Mouse (Mus musculus) left cerebral cortex, adult 11 months (tissue): Measurements from ENCODE around the gene Gm12355.

ENCODE experiments used
- DNase-seq: peaks from one replicate; pipeline ENCODE4 v3.0.0; 2022; ENCODE audit warnings: low spot score

The Gm12355 gene

DNA sequence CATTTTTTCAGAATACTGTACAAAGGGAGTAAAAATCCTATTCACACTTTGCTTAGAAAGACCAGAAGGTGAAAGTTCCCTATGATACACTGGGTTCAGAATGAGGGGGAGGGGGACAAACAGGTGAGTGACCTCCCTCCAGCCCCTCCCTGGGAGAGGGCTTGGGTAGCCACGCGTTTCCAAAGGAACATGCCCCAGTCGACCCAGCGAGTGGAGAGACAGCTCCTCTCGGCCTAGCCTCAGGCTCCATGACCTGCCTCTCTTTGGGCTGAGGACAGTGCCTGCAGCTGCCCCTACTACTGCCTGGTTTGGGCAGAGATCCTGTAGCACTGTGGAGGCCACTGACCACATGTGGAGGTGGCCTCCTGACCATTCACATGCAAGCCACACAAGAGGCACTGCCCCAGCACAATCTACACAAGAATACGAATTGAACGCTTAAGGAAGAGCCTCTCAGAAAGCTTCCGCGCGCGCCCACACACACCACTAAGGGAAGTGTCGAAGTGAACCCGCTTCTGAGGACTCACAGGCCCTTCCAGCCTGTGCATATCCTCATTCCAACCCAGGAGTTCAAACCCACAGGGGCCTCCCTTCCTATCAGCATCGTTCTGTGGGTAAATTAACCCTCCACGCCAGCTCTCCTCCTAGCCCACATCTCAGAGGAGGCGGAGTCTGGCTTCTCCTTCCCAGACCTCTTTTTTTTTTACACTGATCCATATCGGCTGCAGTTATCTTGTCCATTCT, 44.0 kb downstream of the Gm12355 start:
- no peak for DNase-seq

- DNase-seq = no peak
These were observed 45.0 kb downstream of the Gm12355 start for GRCm38 (mm10) chr11:98580301-98581121.

DNA sequence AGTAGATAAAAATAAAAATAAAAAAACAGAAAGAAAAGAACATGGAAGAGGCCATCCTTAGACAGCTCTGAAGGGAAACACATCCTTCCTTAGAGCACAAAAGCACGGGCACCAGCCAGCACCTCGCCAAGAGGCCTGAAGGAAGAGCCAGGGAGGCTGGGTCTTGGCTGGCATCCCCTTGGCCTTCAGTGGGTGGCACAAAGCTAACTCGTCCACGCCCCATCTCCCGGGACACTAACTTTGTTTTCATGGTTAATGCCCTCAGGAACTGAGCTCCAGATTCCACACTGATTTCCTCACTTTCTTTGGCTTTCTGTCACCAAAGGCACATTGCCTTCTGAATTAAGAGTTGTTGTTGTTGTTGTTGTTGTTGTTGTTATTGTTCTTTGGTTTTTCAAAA, 47.7 kb downstream of the Gm12355 start:
- no peak for DNase-seq
